Mouse (Mus musculus) MEL-GATA-1-ER (cell line): ENCODE results near the gene Lif.
A peak's percentile ranks its signal among the peaks of the same experiment; 100 is the strongest.

Experiments used
- DNase-seq: peaks from one replicate; pipeline ENCODE4 v3.0.0-alpha.2; 2012; ENCODE audit warnings: low read depth; ENCODE audit errors: extremely low read depth

The Lif gene

GRCm38 (mm10) chr11:4229841-4230240 is 27.5 kb upstream of the Lif start:
- no peak for DNase-seq

GRCm38 (mm10) chr11:4231435-4231834 is 25.9 kb upstream of the Lif start:
- DNase-seq = no peak

- no peak for DNase-seq
Measured at GRCm38 (mm10) chr11:4232644-4233043, 24.7 kb upstream of the Lif start.

- DNase-seq = no peak
Measured at GRCm38 (mm10) chr11:4235052-4235655, 22.2 kb upstream of the Lif start.

GRCm38 (mm10) chr11:4235665-4236545 is 21.5 kb upstream of the Lif start, which contains the start of gene Osm:
Gene Osm (plus strand): TSS chr11:4236420.
- DNase-seq = peak; percentile 83

GRCm38 (mm10) chr11:4236546-4237067 is 20.8 kb upstream of the Lif start:
- DNase-seq = peak; percentile 64

GRCm38 (mm10) chr11:4237389-4237912 is 19.9 kb upstream of the Lif start:
- peak; percentile 62 for DNase-seq

GRCm38 (mm10) chr11:4238167-4238566 is 19.2 kb upstream of the Lif start:
- no peak for DNase-seq

GRCm38 (mm10) chr11:4239691-4240090 is 17.7 kb upstream of the Lif start:
- no peak for DNase-seq

GRCm38 (mm10) chr11:4240151-4240550 is 17.2 kb upstream of the Lif start:
- DNase-seq = no peak

- no peak for DNase-seq
Measured at GRCm38 (mm10) chr11:4241180-4241579, 16.2 kb upstream of the Lif start.

- DNase-seq = no peak
Measured at GRCm38 (mm10) chr11:4246126-4246525, 11.2 kb upstream of the Lif start.

GRCm38 (mm10) chr11:4246623-4247022 is 10.7 kb upstream of the Lif start:
- no peak for DNase-seq

- DNase-seq = no peak
Measured at GRCm38 (mm10) chr11:4247201-4247959, 10.0 kb upstream of the Lif start.

GRCm38 (mm10) chr11:4249151-4249550 is 8.2 kb upstream of the Lif start:
- no peak for DNase-seq

- no peak for DNase-seq
Measured at GRCm38 (mm10) chr11:4250290-4250689, 7.1 kb upstream of the Lif start.

GRCm38 (mm10) chr11:4251376-4251775 is 6.0 kb upstream of the Lif start:
- no peak for DNase-seq

- no peak for DNase-seq
Measured at GRCm38 (mm10) chr11:4252886-4253285, 4.5 kb upstream of the Lif start.

GRCm38 (mm10) chr11:4257756-4258155 is 399 bp downstream of the Lif start:
- DNase-seq = no peak

GRCm38 (mm10) chr11:4258657-4259082 is 1.3 kb downstream of the Lif start:
- peak; percentile 73 for DNase-seq

- DNase-seq = peak; percentile 40
Measured at GRCm38 (mm10) chr11:4260463-4261187, 3.3 kb downstream of the Lif start.
